Mouse (Mus musculus) heart, postnatal 0 days (tissue): ENCODE measurements around the gene Vps39. TPM values are rescaled to one million over a fixed set of nuclear protein-coding genes. Genes with fewer than 3 reads are reported as not detected.

Experiments used
- ATAC-seq: fragments of 200-750 bp; cut with Nextera tagmentation; 2 replicates; pipeline ENCODE4 v1.8.0; 2017; ENCODE audit warnings: low read depth, moderate number of reproducible peaks, moderate library complexity; ENCODE audit not compliant: insufficient read depth
- DNase-seq: peaks from one replicate; pipeline ENCODE4 v3.0.0-alpha.2; 2016; ENCODE audit warnings: low spot score
- H3K27ac ChIP-seq: fragments of 300-500 bp; sonication (generic); 2 replicates; pipeline ENCODE4 v1.5.1; 2014; ENCODE audit warnings: low read depth, mild to moderate bottlenecking
- H3K27me3 ChIP-seq: fragments of 300-500 bp; sonication (generic); 2 replicates; pipeline ENCODE4 v1.6.1; 2014; ENCODE audit warnings: low read length, mixed read lengths; ENCODE audit not compliant: control insufficient read depth, insufficient read depth
- H3K36me3 ChIP-seq: fragments of 300-500 bp; sonication (generic); replicated peaks from 2 replicates; pipeline ENCODE4 v1.6.1; 2014; ENCODE audit warnings: low read length, mixed read lengths; ENCODE audit not compliant: control insufficient read depth, insufficient read depth
- H3K4me1 ChIP-seq: fragments of 300-500 bp; sonication (generic); 2 replicates; pipeline ENCODE4 v1.6.1; 2014; ENCODE audit warnings: antibody characterized with exemption; ENCODE audit not compliant: control insufficient read depth, insufficient read depth
- H3K4me2 ChIP-seq: fragments of 300-500 bp; sonication (generic); 2 replicates; pipeline ENCODE4 v1.6.1; 2014; ENCODE audit warnings: low read depth, mild to moderate bottlenecking, low read length, moderate library complexity
- H3K4me3 ChIP-seq: fragments of 300-500 bp; sonication (generic); 2 replicates; pipeline ENCODE4 v1.5.1; 2014; ENCODE audit warnings: low read depth, low read length
- H3K9ac ChIP-seq: fragments of 300-500 bp; sonication (generic); replicated peaks from 2 replicates; pipeline ENCODE4 v1.6.1; 2014; ENCODE audit warnings: low read depth, low read length, mixed read lengths
- H3K9me3 ChIP-seq: fragments of 300-500 bp; sonication (generic); replicated peaks from 2 replicates; pipeline ENCODE4 v1.6.1; 2016; ENCODE audit warnings: low read length; ENCODE audit not compliant: control insufficient read depth
- CTCF ChIP-seq: IDR thresholded peaks from 2 replicates; pipeline ENCODE4 v1.5.1; 2016; ENCODE audit warnings: antibody characterized with exemption, control low read depth, low read depth
- EP300 ChIP-seq: IDR thresholded peaks from 2 replicates; pipeline ENCODE4 v1.6.1; 2016; ENCODE audit warnings: antibody characterized with exemption, low read depth
- WGBS: fragments of 180-500 bp; shearing (Covaris S2); extraction: QIAGEN DNeasy Blood & Tissue Kit; methylation state at CpG from one replicate; pipeline ENCODE4 v1.1.7; 2014; 5-methylcytosine and 5-hydroxymethylcytosine counted together
- polyA plus RNA-seq: library from polyadenylated mRNA; unstranded; fragments of >200 nt; fragmentation: Nextera tagmentation; extraction: Ambion mirVana; gene quantifications from 2 replicates; pipeline ENCODE4 v1.2.1, GENCODE M21; 2015
- total RNA-seq: library from RNA; depleted of rRNA; stranded (reverse); fragments of >200 nt; gene quantifications from 2 replicates; pipeline ENCODE4 v1.2.3, GENCODE M21; 2014; ENCODE audit warnings: low replicate concordance

The Vps39 gene
- total and polyA plus RNA-seq, 2 experiments from 2014 or later = 14.3 to 22.7 TPM

DNA sequence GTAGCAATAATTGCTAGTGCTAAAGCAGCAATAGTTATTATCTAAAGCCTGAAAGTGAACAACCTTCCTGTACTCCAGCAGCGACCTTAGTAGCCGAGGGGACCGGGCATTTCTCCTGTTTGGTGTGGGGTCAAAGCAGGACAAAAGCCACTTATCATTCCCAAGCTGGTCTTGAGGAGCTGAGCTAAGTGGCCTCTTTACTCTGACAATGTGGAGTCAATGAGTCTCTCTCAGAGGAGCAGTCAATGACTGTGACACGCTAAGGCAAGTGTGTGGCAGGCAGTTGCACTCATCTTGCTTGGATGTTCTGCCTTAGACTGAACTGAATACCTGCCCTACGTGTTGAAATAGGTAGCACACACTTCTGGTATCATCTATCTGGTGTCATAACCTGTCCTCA, 1.6 kb downstream of the Vps39 start:
- Histone ChIP-seq H3K4me1 (peaks cover 13% of the 10 kb centered on the region; the same call in 1 of the 2 replicates), H3K27me3 (no peaks in the 10 kb centered on the region), H3K4me2 (no peak overlapping the region), H3K9ac (no peak overlapping the region), H3K36me3 (peaks cover 35% of the 10 kb centered on the region), H3K27ac (no peak overlapping the region), H3K4me3 (no peak overlapping the region), H3K9me3 (no peaks in the 10 kb centered on the region)
- 35% methylated on average over 5 of the region's 5 CpGs for WGBS
- TF ChIP-seq EP300 (no peak), CTCF (no peak)
- no peak for DNase-seq
- no peak for ATAC-seq

DNA sequence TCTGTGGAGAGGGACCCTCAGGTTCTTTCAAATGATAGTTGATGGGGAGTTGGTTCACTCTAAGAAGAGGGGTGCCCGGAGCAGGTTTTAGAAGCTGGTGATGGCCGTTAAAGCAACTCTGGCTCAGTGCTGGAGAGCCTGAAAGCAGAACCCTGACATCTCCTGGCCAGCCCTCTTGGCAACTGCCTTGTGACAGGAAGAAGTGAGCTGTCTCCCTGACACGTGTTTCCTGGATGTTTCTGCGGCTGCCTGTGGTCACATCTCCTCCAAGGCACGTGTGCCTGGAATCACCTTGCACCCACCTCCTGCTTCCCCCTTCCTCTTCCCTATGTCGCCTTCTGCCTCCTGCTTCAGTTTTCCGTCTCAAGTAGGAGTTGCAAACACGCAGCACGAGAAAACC, 4.8 kb downstream of the Vps39 start:
- DNase-seq = peak; percentile 12
- H3K4me2 ChIP-seq = no peak overlapping the region
- no peaks in the 10 kb centered on the region for H3K9me3 ChIP-seq
- peak overlapping the region; percentile 20; the same call in 1 of the 2 replicates for H3K27ac ChIP-seq
- peaks cover 46% of the 10 kb centered on the region for H3K36me3 ChIP-seq
- no peak for TF ChIP-seq EP300
- no peak for TF ChIP-seq CTCF
- H3K4me1 ChIP-seq = peaks cover 13% of the 10 kb centered on the region; the same call in 1 of the 2 replicates
- H3K4me3 ChIP-seq = no peak overlapping the region
- no peak for ATAC-seq
- H3K9ac ChIP-seq = no peak overlapping the region
- WGBS = 59% methylated on average over 9 of the region's 9 CpGs
- no peaks in the 10 kb centered on the region for H3K27me3 ChIP-seq

DNA sequence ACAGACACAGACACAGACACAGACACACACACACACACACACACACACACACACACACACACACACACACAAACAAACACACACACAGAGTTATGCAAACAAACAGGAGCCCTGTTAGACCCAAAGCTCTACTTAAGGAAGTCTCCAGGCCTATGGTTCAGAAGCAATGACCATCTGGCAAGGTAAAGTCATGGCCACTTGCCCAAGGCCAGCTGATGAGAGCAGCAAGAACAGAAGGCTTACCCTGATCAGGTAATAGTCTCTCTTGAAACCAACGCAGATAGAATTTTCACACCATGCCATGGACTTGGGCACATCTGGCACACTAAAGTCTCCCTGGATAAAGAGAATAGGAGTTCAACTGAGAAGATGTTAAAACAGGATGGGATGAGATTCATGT, 11.2 kb downstream of the Vps39 start:
- no peak for DNase-seq
- WGBS = 92% methylated on average over 1 of the region's 1 CpGs

DNA sequence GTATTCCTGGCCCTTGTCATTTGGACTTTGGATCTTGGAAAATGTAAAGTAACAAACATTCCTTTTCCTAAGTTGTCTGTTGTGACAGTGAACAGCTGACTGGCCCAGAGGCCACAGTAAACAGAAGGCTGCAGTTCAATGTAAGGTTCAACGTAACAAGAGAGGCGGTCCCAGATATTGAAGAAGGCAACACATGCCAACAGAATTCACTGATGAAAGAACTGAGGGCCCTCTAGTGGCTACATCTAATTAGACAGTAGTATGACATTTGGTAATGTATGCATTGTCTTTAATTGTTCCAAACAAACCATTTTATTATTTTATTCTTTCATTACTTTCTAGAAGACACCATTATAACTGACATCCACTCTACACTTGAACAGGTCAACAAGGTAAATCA, 15.1 kb downstream of the Vps39 start:
- H3K9me3 ChIP-seq = no peaks in the 10 kb centered on the region
- H3K27me3 ChIP-seq = no peaks in the 10 kb centered on the region
- no peak overlapping the region for H3K27ac ChIP-seq
- H3K4me2 ChIP-seq = no peak overlapping the region
- H3K4me3 ChIP-seq = no peak overlapping the region
- H3K9ac ChIP-seq = no peak overlapping the region
- peaks cover 68% of the 10 kb centered on the region for H3K36me3 ChIP-seq
- DNase-seq (no peak), ATAC-seq (no peak)
- TF ChIP-seq EP300 (no peak), CTCF (0 out of 2 replicates have a peak, but pooled peaks have one; percentile 26)
- no peaks in the 10 kb centered on the region for H3K4me1 ChIP-seq
- WGBS = 59% methylated on average over 2 of the region's 2 CpGs

More for the DNA sequence above, 11.2 kb downstream of the Vps39 start:
- no peak for ATAC-seq
- H3K9me3 ChIP-seq = no peaks in the 10 kb centered on the region
- no peak overlapping the region for H3K27ac ChIP-seq
- TF ChIP-seq CTCF (no peak), EP300 (no peak)
- H3K4me2 ChIP-seq = no peak overlapping the region
- H3K4me3 ChIP-seq = no peak overlapping the region
- H3K27me3 ChIP-seq = no peaks in the 10 kb centered on the region
- no peak overlapping the region for H3K9ac ChIP-seq
- H3K4me1 ChIP-seq = no peaks in the 10 kb centered on the region
- peaks cover 74% of the 10 kb centered on the region for H3K36me3 ChIP-seq

DNA sequence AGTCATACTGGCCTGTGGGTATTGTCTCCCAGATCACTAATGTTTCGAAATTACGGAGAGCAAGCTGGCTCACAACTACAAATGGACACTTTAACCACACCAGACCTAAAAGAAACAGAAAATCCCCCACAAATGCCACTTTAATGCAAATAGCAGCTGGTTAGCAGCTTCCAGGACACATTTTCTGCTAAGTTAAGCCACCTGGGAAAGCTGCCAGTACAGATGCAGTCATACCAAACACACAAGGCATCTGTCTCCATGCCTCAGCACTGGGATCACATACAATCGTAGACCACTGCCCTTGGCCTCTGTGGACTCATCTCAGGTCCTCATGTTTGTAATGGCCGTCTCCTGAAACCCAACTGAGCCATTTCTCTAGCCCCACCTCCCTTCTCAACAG, 21.4 kb downstream of the Vps39 start:
- H3K4me1 ChIP-seq = no peaks in the 10 kb centered on the region
- H3K9me3 ChIP-seq = no peaks in the 10 kb centered on the region
- no peak overlapping the region for H3K4me3 ChIP-seq
- ATAC-seq (no peak), DNase-seq (no peak)
- no peak overlapping the region for H3K27ac ChIP-seq
- WGBS = 77% methylated on average over 4 of the region's 4 CpGs
- no peaks in the 10 kb centered on the region for H3K27me3 ChIP-seq
- TF ChIP-seq CTCF (no peak), EP300 (no peak)
- H3K36me3 ChIP-seq = peaks cover 66% of the 10 kb centered on the region
- no peak overlapping the region for H3K4me2 ChIP-seq
- H3K9ac ChIP-seq = no peak overlapping the region

DNA sequence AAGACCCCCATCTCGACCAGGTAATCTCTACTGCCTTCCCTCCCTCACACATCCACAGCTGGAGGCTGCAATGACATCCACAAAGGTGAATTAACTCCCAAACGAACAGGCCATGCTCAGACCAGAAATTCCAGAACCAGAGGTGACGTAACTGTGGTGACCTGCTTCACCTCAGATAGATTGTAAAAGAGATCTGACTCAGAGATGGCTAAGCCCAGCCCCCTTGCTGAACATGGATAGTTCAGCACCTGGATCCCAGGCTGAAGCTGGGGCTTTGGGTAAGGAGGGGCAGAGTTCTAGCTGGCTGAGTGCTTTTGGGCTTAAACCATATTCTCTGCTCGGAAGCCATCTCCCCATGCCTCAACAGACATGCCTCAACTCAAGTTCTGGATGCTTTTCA, 37.9 kb downstream of the Vps39 start:
- Histone ChIP-seq H3K36me3 (peaks cover 36% of the 10 kb centered on the region), H3K27me3 (no peaks in the 10 kb centered on the region), H3K27ac (no peak overlapping the region), H3K9me3 (no peaks in the 10 kb centered on the region), H3K9ac (no peak overlapping the region), H3K4me3 (no peak overlapping the region), H3K4me2 (no peak overlapping the region), H3K4me1 (no peaks in the 10 kb centered on the region)
- no peak for ATAC-seq
- DNase-seq = no peak
- TF ChIP-seq EP300 (no peak), CTCF (no peak)
- WGBS = 62% methylated on average over 4 of the region's 4 CpGs
